Mouse (Mus musculus) testis, postnatal 10 days (tissue): ENCODE measurements around the gene Ehd1.
"Not testable (repeated sequence)": the region's sequence is repeated elsewhere in the genome, so short reads cannot be mapped to it uniquely, and the experiment has no call there.

Source experiments
- DNase-seq: peaks from one replicate; pipeline ENCODE4 v3.0.0; 2021; ENCODE audit warnings: low spot score

Gene Ehd1

GRCm38 (mm10) chr19:6302114-6302513 is 25.6 kb downstream of the Ehd1 start:
- DNase-seq: no peak

GRCm38 (mm10) chr19:6302522-6302921 is 26.0 kb downstream of the Ehd1 start:
- no peak for DNase-seq

- DNase-seq: no peak
Measured at GRCm38 (mm10) chr19:6303831-6304230, 27.3 kb downstream of the Ehd1 start.

DNA sequence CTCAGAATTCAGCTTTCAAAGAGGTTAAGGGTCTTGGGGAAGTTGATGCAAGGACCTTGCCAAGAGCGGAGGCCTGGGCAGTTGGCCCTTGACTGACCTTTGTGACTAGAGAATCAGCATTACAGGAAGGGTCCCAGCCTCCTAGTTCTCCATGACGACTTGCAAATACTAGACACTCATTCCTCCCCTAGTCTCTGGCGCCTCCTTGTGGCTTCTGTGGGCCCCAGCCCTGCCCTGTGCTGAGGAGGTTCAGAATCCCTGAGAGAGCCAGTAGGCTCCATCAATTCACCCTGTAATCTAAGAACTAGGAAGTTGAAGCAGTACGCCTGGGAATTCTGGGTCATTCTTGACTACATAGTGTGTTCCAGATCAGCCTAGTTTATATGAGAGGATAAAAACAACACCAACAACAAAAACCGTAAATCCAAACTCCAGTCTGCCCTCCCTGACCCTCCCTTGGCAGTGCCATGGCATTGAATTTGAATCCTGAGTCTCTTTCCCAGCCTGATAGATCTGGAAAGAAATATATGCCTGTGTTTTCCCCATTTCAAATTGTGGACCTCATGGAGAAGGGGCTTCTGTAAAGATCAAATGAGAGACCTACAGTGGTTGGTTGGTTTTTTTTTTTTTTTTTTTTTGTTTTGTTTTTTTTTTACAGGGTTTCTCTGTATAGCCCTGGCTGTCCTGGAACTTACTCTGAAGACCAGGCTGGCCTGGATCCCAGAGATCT is 28.4 kb downstream of the Ehd1 start:
- peak; percentile 96 for DNase-seq

DNA sequence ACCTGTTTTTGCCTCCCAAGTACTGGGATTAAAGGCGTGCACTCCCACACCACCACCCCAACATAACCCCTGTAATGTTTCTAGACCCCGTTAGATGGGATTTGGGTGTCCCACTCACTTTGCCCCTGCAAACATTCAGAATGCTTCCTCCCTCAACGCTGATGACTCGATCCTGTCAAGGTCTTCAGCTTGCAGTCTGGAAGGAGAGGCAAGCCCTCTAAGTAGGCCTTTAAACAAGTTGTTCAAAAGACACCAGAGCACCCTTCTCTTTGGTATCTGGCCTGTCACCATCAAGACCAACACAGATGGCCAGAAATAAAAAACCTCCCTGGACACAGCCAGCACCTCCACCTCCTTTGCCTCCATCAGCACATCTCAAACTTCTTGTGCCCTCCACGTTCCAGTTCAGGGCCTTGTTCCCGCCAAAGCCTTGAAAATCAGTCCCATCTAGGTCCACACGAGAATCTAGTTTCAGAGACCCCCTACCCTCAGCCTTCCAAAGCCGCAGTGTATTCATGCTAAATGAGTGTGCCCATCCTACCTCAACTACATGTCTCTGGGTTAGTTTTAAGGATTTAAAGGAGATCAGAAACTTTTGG is 29.1 kb downstream of the Ehd1 start:
- no peak for DNase-seq

DNA sequence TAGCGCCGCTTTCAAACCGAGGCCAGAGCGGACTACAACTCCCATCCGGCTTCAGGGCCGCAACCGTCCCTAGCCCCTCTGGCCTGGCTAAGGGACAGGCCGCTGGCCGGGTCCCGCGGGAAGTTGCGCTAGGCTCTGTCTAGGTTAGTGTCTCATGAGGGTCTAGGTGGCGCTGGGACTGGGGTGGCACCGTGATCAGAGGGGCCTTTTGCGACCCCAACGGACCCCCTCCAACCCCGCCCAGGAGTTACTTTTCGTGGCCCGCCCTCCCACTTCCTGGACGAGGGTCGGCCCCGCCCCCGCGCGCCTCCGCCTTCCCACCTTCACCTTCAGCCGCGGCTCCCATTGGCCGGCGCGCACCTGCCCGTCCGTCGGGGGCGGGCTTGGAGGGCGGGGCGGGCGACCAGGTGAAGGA is 29.6 kb downstream of the Ehd1 start, which contains the start of gene Cdc42bpg:
Cdc42bpg (plus strand) TSS at position 320 of the 415 bp plus-strand sequence.
- DNase-seq: peak; percentile 92

- peak; percentile 93 for DNase-seq
Measured at GRCm38 (mm10) chr19:6306586-6306985, 30.1 kb downstream of the Ehd1 start.

DNA sequence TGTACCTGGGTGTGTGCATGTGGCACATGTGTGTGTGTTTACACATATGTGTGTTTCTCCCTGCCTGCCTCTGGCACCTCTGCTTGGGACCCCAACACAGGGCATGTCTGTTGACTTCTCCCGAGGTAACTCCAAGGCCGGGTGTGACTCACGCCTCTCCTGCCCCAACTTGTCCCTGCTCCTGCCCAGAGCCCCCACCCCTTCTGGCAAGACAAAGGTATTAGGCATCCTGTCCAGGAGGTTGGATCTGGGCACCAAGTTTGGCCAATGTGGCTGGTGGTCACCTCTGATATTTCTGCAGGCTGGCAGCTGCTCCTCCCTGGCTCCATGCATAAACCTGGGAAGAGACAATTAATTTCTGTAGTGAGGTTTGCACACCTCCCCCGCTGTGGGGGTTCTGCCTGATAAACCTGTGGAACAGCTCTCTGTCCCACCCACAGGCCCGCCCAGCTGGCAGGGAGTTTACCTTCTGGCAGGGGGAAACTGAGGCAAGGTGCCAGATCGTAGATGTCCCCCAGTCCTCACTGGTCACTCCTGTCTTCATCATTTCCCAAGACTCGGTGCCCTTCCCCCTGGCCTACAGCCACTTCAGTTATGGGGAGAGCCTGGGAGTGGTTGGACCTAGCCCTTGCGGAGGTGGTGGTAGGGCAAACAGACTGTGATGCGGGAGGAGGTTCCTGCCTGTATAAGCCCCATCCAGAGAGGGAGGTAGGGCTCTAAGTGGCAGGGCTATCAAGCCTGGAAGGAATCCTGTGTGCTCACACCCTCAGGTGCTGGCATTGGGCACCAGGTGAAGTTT is 31.4 kb downstream of the Ehd1 start:
- DNase-seq: no peak

DNA sequence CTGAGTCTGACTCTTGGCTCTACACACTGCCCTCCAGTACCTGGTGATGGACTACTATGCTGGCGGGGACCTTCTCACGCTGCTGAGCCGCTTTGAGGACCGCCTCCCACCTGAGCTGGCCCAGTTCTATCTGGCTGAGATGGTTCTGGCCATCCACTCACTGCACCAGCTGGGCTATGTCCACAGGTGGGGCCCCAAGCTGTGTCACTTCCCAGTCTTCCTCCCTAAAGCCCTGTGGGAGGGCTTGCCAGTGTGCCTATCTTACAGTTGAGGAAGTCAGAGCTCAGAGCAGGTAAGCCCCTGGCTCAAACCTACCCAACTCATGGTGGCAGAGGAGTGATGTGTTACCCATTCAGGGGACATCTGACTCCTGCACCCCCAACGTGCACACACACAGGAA is 33.7 kb downstream of the Ehd1 start:
- DNase-seq: no peak

GRCm38 (mm10) chr19:6311783-6312182 is 35.3 kb downstream of the Ehd1 start:
- not testable (repeated sequence) for DNase-seq

- no peak for DNase-seq
Measured at GRCm38 (mm10) chr19:6313796-6314195, 37.3 kb downstream of the Ehd1 start.

GRCm38 (mm10) chr19:6314513-6314912 is 38.0 kb downstream of the Ehd1 start:
- no peak for DNase-seq

DNA sequence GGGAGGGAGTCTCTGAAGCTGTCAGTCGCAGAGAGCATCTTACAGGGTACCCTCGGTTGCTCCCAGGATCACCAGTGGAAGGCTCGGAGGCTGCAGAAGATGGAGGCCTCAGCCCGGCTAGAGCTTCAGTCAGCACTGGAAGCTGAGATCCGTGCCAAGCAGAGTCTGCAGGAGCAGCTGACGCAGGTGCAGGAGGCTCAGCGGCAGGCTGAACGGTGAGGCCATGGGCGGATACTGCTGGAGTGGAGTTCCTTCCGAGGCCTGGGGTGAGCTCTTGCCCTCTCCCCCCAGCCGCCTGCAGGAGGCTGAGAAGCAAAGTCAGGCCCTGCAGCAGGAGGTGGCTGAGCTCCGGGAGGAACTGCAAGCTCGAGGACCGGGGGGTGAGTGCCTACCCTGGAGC is 39.0 kb downstream of the Ehd1 start:
- DNase-seq: no peak

- no peak for DNase-seq
Measured at GRCm38 (mm10) chr19:6318145-6318544, 41.6 kb downstream of the Ehd1 start.

- DNase-seq: no peak
Measured at GRCm38 (mm10) chr19:6321358-6321757, 44.8 kb downstream of the Ehd1 start.

DNA sequence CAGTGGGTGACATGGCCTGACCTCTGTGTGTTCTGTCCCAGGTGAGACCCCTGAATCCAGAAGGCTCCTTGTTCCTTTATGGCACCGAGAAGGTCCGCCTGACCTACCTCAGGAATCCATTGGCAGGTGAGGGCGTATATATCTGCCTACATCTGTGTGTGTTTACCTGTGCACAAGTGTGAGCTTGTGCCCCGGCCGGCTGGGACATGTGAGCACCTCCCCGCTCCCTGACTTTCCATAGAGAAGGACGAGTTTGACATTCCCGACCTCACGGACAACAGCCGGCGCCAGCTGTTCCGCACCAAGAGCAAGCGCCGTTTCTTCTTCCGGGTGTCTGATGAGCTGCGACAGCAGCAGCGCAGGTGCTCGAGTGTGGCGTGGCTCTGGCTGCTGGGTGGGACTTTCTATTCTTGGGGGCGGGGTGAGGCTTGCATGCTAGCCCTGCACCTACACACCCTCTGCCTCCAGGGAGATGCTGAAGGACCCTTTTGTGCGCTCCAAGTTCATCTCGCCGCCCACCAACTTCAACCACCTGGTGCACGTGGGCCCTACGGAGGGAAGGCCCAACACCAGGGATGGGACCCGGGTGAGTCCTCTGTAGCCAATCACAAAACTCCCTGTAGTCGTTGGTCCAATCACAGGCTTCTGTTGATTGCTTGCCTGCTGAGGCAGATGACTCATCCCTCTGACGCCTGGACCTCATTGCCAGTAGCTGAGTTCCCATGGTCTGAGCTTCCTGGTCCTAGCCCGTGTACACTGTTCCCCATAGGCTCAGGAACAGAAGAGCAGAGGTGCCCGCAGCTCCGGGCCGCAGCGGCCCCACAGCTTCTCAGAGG is 45.5 kb downstream of the Ehd1 start:
- DNase-seq: no peak

GRCm38 (mm10) chr19:6324751-6325150 is 48.2 kb downstream of the Ehd1 start:
- DNase-seq: no peak

DNA sequence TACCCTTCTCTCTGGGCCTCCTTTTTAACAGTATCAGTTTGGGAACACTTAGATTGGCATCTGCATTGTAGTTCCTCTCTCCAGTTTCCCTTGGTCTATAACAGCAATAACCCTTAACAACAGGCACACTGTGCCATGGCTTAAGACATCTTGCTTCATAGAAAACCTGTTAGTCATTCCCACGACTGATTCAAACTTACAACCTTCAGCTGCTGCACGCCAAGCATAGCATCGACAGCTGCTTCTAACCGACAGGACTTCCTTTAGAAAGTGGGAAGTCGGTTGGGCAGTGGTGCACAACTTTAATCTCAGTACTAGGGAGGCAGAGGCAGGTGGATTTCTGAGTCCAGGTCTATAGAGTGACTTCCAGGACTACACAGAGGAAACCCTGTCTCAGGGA is 54.7 kb downstream of the Ehd1 start:
- no peak for DNase-seq

- peak; percentile 72 for DNase-seq
Measured at GRCm38 (mm10) chr19:6331719-6332516, 55.4 kb downstream of the Ehd1 start.

DNA sequence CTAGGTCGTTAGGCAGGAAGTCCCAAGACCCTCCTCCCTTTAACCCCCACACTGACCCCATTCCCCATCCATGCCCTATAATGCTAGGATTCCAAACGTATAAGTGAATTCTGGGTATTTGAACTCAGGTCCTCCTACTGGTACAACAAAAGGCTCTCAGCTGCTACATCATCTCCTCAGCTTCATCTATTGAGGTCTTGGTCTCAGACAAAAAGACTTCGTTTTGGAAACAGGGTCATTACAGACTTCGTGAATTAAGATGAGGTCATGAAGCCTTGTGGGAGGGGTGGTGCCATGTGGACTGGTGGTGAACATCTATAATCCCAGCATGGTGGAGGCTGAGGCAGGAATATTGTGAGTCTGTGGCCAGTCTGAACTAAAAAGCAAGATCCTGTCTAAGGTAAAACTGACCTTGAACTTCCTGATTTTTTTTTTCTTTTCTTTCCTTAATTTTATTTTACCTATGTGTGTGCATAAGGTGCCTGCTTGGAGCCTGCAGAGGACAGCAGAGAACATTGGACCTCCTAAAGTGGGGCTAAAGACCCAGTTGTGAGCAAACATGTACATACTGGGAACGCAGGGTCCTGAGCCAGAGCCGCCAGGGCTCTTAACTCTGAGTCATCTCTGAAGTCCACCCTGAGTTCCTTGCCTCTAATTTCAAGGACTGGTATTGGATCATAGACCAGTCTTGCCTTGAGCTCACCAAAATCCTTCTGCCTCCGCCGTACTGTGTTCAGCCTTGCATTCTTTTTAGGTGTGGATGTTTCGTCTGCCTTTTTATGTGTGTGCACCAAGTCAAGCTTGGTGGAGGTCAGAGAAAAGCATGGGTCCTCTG is 57.5 kb downstream of the Ehd1 start:
- DNase-seq: no peak
